Mouse (Mus musculus): ENCODE data around the gene Rrm1.

DNA sequence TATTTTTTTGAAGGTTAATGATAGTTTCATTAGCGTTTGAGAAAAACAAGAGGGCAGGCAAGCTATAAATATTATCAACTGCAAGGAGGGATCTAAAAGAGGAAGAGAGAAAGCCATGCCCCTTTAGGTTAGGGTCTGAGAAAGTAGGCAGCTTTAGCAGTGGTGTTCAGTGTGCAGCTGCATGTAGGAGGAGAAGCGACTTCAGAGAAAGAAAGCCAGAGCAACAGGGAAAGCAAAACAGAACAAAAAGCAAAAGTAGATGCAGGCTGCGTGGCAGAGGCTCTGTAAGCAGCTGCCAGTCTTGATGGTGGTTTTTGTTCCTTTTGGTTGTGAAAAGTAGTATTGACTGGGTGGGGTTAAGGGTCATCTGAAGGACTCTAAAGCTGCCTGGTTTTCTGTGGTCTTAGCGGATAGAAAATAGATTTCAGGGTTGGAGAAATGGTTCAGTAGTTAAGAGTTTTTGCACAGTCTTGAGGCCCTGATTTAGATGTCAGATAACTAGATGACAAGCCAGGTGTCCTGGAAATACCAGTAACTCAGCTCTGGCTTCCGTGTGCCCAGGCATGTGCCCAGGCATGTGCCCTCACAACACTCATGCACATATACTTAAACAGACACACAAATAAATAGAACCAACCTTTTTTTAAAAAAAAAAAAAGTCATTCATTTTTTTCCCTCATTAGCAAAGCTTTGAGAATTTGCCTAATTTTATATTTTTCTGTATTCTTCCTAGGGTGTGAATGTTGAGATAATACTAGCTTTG lies 17.3 kb downstream of the Rrm1 start:
- no peak for TF ChIP-seq CTCF (IDR thresholded peaks at IDR 0.05; ENCODE audit: control insufficient read depth, insufficient read depth, insufficient read length)
- no peak for TF ChIP-seq FOSL1 (IDR thresholded peaks at IDR 0.05; ENCODE audit: insufficient read depth, low read length, poor library complexity, severe bottlenecking)

All from C2C12 (cell line).